Mouse (Mus musculus): ENCODE data around the gene Elovl7. TPM values are rescaled to one million over a fixed set of nuclear protein-coding genes. Genes with fewer than 3 reads are reported as not detected.
A peak's percentile ranks its signal among the peaks of the same experiment; 100 is the strongest.

Elovl7 gene
- polyA plus RNA-seq, 1 experiment from 2014 or later: 2.7 TPM

DNA sequence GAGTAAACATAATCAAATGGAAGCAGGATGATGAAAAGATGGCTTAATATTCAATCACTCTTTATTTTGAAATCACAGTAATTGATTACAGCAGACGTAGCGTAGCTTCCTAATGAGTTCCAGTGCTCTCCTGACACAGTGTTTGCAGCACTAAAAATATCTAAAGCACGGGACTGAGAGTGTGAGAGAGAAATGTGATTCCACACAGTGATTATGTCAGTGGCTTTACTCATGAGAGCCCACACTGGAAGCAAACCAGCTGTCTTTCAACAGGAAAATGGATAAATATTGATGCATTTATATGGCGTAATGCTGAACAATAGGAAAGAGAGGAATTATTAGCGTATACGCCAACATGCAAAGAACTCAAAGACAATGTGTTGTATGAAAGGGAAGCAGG lies 64.4 kb downstream of the Elovl7 start:
- Histone ChIP-seq H3K36me3 (no peaks in the 10 kb centered on the region), H3K4me1 (replicated peaks) (no peaks in the 10 kb centered on the region), H3K9ac (no peak overlapping the region), H3K4me2 (no peak overlapping the region), H3K27ac (replicated peaks) (no peak overlapping the region), H3K9me3 (no peaks in the 10 kb centered on the region), H3K27me3 (no peaks in the 10 kb centered on the region), H3K4me3 (no peak overlapping the region)
- 51% methylated on average over 6 of the region's 6 CpGs for WGBS
- ATAC-seq (ENCODE audit: low FRiP score, low read depth): no peak

- H3K9ac ChIP-seq: no peak overlapping the region
- H3K9me3 ChIP-seq: no peaks in the 10 kb centered on the region
- H3K27ac ChIP-seq (replicated peaks): no peak overlapping the region
- no peaks in the 10 kb centered on the region for H3K4me1 ChIP-seq (replicated peaks)
- no peak overlapping the region for H3K4me2 ChIP-seq
- 97% methylated on average over 2 of the region's 2 CpGs for WGBS
- no peaks in the 10 kb centered on the region for H3K27me3 ChIP-seq
- no peaks in the 10 kb centered on the region for H3K36me3 ChIP-seq
- no peak for ATAC-seq (ENCODE audit: low FRiP score, low read depth)
- H3K4me3 ChIP-seq: no peak overlapping the region
Observed at GRCm38 (mm10) chr13:108284312-108284711, 70.1 kb downstream of the Elovl7 start.

GRCm38 (mm10) chr13:108287953-108288352 lies 73.7 kb downstream of the Elovl7 start:
- H3K4me1 ChIP-seq (replicated peaks): no peaks in the 10 kb centered on the region
- H3K27ac ChIP-seq (replicated peaks): no peak overlapping the region
- no peaks in the 10 kb centered on the region for H3K27me3 ChIP-seq
- no peak overlapping the region for H3K4me3 ChIP-seq
- no peak for ATAC-seq (ENCODE audit: low FRiP score, low read depth)
- no peaks in the 10 kb centered on the region for H3K9me3 ChIP-seq
- WGBS: 78% methylated on average over 3 of the region's 3 CpGs
- H3K36me3 ChIP-seq: no peaks in the 10 kb centered on the region
- no peak overlapping the region for H3K9ac ChIP-seq
- H3K4me2 ChIP-seq: no peak overlapping the region

DNA sequence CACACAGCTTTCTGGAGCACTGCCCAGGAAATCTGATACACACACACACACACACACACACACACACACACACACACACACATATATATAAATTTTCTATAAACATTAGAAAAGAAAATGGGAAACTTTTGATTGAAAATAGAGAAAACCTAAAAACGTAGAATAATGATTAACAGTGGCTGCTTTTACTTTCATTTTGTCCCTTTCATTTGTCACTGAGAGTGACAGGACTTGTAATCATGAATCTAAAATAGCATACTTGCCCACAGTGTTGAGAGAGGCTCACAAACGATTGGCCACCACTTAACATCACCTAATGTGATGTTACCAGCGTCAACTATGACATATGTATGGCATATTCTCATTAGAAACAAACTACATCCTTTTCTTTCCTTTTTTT lies 75.2 kb downstream of the Elovl7 start:
- no peak overlapping the region for H3K4me2 ChIP-seq
- no peak overlapping the region for H3K27ac ChIP-seq (replicated peaks)
- H3K4me1 ChIP-seq (replicated peaks): no peaks in the 10 kb centered on the region
- H3K9me3 ChIP-seq: no peaks in the 10 kb centered on the region
- H3K27me3 ChIP-seq: no peaks in the 10 kb centered on the region
- ATAC-seq (ENCODE audit: low FRiP score, low read depth): no peak
- 81% methylated on average over 3 of the region's 3 CpGs for WGBS
- no peak overlapping the region for H3K9ac ChIP-seq
- H3K4me3 ChIP-seq: no peak overlapping the region
- H3K36me3 ChIP-seq: no peaks in the 10 kb centered on the region

- H3K27me3 ChIP-seq: no peaks in the 10 kb centered on the region
- no peaks in the 10 kb centered on the region for H3K9me3 ChIP-seq
- no peak overlapping the region for H3K27ac ChIP-seq (replicated peaks)
- H3K4me3 ChIP-seq: no peak overlapping the region
- H3K4me1 ChIP-seq (replicated peaks): no peaks in the 10 kb centered on the region
- H3K9ac ChIP-seq: no peak overlapping the region
- H3K4me2 ChIP-seq: no peak overlapping the region
- 90% methylated on average over 4 of the region's 4 CpGs for WGBS
- no peak for ATAC-seq (ENCODE audit: low FRiP score, low read depth)
- H3K36me3 ChIP-seq: no peaks in the 10 kb centered on the region
Observed at GRCm38 (mm10) chr13:108290314-108290713, 76.1 kb downstream of the Elovl7 start.

- Histone ChIP-seq H3K4me3 (peak overlapping the region; percentile 22), H3K27ac (replicated peaks) (peak overlapping the region; percentile 34; the same call in 1 of the 2 replicates), H3K4me1 (replicated peaks) (peaks cover 8% of the 10 kb centered on the region), H3K9me3 (no peaks in the 10 kb centered on the region), H3K4me2 (peak overlapping the region; percentile 47), H3K27me3 (no peaks in the 10 kb centered on the region), H3K9ac (no peak overlapping the region), H3K36me3 (no peaks in the 10 kb centered on the region)
- peak; percentile 80 for ATAC-seq (ENCODE audit: low FRiP score, low read depth)
- WGBS: 22% methylated on average over 12 of the region's 12 CpGs
Observed at GRCm38 (mm10) chr13:108297350-108298093, 83.3 kb downstream of the Elovl7 start.

- no peak for ATAC-seq (ENCODE audit: low FRiP score, low read depth)
- no peak overlapping the region for H3K9ac ChIP-seq
- peaks cover 8% of the 10 kb centered on the region for H3K4me1 ChIP-seq (replicated peaks)
- H3K4me2 ChIP-seq: no peak overlapping the region
- no peaks in the 10 kb centered on the region for H3K9me3 ChIP-seq
- no peaks in the 10 kb centered on the region for H3K27me3 ChIP-seq
- no peak overlapping the region for H3K4me3 ChIP-seq
- H3K27ac ChIP-seq (replicated peaks): no peak overlapping the region
- WGBS: 75% methylated on average over 5 of the region's 5 CpGs
- no peaks in the 10 kb centered on the region for H3K36me3 ChIP-seq
Observed at GRCm38 (mm10) chr13:108298241-108298640, 84.0 kb downstream of the Elovl7 start.

GRCm38 (mm10) chr13:108300346-108300950 lies 86.2 kb downstream of the Elovl7 start:
- no peak overlapping the region for H3K4me3 ChIP-seq

GRCm38 (mm10) chr13:108301411-108301810 lies 87.2 kb downstream of the Elovl7 start:
- Histone ChIP-seq H3K4me2 (no peak overlapping the region), H3K36me3 (no peaks in the 10 kb centered on the region), H3K27ac (replicated peaks) (no peak overlapping the region), H3K4me1 (replicated peaks) (peaks cover 8% of the 10 kb centered on the region), H3K27me3 (no peaks in the 10 kb centered on the region), H3K9me3 (no peaks in the 10 kb centered on the region), H3K4me3 (no peak overlapping the region), H3K9ac (no peak overlapping the region)
- ATAC-seq (ENCODE audit: low FRiP score, low read depth): peak; percentile 35; the same call in 1 of the 2 replicates
- 48% methylated on average over 7 of the region's 7 CpGs for WGBS

More at GRCm38 (mm10) chr13:108300346-108300950, 86.2 kb downstream of the Elovl7 start:
- no peak; the same call in 1 of the 2 replicates for ATAC-seq (ENCODE audit: low FRiP score, low read depth)
- H3K27ac ChIP-seq (replicated peaks): no peak overlapping the region
- H3K9ac ChIP-seq: no peak overlapping the region
- no peaks in the 10 kb centered on the region for H3K27me3 ChIP-seq
- no peak overlapping the region for H3K4me2 ChIP-seq
- H3K9me3 ChIP-seq: no peaks in the 10 kb centered on the region
- WGBS: 25% methylated on average over 5 of the region's 5 CpGs
- H3K36me3 ChIP-seq: no peaks in the 10 kb centered on the region
- peaks cover 8% of the 10 kb centered on the region for H3K4me1 ChIP-seq (replicated peaks)

DNA sequence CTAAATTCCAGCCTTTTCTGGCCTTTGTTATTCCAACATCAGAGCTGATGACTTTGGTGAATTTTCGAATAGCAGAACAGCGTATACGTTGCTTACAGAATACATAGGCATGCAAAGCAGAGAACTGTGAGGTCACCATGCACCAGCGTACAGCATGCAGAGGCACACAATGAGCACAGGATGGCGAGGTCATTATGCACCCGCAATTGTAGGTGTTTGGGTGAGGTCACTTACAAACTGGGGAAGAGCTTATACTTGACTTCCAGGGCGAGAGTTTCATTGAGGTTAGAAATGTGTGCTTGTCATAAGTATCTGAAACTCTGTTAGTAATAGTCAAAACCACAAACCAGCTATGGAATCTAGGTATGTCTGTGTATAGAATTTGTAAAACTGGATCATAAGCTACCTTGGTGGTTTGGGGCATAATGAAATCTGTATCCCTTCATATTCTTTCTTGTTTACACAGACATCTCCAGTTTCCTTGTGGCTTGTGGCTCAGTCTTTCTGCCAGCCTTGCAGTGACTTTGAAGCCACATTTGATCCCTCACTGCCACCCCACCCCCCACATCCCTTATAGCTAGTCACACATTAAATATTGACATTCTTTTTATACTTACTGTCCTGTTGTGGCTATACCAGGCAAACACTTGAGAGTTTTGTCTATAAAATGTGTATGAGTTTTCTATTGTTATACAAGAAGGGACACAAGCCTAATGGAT lies 88.9 kb downstream of the Elovl7 start:
- 79% methylated on average over 7 of the region's 7 CpGs for WGBS
- Histone ChIP-seq H3K9me3 (no peaks in the 10 kb centered on the region), H3K27ac (replicated peaks) (no peak overlapping the region), H3K9ac (no peak overlapping the region), H3K36me3 (no peaks in the 10 kb centered on the region), H3K27me3 (no peaks in the 10 kb centered on the region), H3K4me2 (no peak overlapping the region), H3K4me1 (replicated peaks) (no peaks in the 10 kb centered on the region), H3K4me3 (no peak overlapping the region)
- ATAC-seq (ENCODE audit: low FRiP score, low read depth): no peak

GRCm38 (mm10) chr13:108303841-108304240 lies 89.6 kb downstream of the Elovl7 start:
- no peaks in the 10 kb centered on the region for H3K4me1 ChIP-seq (replicated peaks)
- H3K9ac ChIP-seq: no peak overlapping the region
- H3K9me3 ChIP-seq: no peaks in the 10 kb centered on the region
- WGBS: 78% methylated on average over 1 of the region's 1 CpGs
- no peaks in the 10 kb centered on the region for H3K27me3 ChIP-seq
- H3K27ac ChIP-seq (replicated peaks): no peak overlapping the region
- no peak overlapping the region for H3K4me2 ChIP-seq
- no peak overlapping the region for H3K4me3 ChIP-seq
- no peaks in the 10 kb centered on the region for H3K36me3 ChIP-seq
- ATAC-seq (ENCODE audit: low FRiP score, low read depth): no peak

GRCm38 (mm10) chr13:108304680-108305079 lies 90.5 kb downstream of the Elovl7 start:
- Histone ChIP-seq H3K4me3 (no peak overlapping the region), H3K9me3 (no peaks in the 10 kb centered on the region), H3K4me1 (replicated peaks) (no peaks in the 10 kb centered on the region), H3K36me3 (no peaks in the 10 kb centered on the region), H3K27ac (replicated peaks) (no peak overlapping the region), H3K4me2 (no peak overlapping the region), H3K9ac (no peak overlapping the region), H3K27me3 (no peaks in the 10 kb centered on the region)
- ATAC-seq (ENCODE audit: low FRiP score, low read depth): no peak
- WGBS: 50% methylated on average over 2 of the region's 2 CpGs

Measured in hindbrain, embryonic 15.5 days (tissue).